Mouse (Mus musculus): ENCODE results near the gene Nubp1. TPM values are rescaled to one million over a fixed set of nuclear protein-coding genes. Genes with fewer than 3 reads are reported as not detected.

Nubp1 gene
- total RNA-seq (2015) (35.9 and 40.7 TPM in 2 replicates), total RNA-seq (2017) (41.5 and 48.7 TPM in 2 replicates)

- peak; percentile 95 for ATAC-seq (replicated peaks; ENCODE audit: poor library complexity)
These were observed at the start of gene Nubp1 for GRCm38 (mm10) chr16:10411764-10412746. Gene Nubp1 (plus strand): TSS chr16:10411948.

GRCm38 (mm10) chr16:10363061-10363460, 48.7 kb upstream of the Nubp1 start:
- no peak for ATAC-seq (replicated peaks; ENCODE audit: poor library complexity)

GRCm38 (mm10) chr16:10365796-10366195, 46.0 kb upstream of the Nubp1 start:
- no peak for ATAC-seq (replicated peaks; ENCODE audit: poor library complexity)

DNA sequence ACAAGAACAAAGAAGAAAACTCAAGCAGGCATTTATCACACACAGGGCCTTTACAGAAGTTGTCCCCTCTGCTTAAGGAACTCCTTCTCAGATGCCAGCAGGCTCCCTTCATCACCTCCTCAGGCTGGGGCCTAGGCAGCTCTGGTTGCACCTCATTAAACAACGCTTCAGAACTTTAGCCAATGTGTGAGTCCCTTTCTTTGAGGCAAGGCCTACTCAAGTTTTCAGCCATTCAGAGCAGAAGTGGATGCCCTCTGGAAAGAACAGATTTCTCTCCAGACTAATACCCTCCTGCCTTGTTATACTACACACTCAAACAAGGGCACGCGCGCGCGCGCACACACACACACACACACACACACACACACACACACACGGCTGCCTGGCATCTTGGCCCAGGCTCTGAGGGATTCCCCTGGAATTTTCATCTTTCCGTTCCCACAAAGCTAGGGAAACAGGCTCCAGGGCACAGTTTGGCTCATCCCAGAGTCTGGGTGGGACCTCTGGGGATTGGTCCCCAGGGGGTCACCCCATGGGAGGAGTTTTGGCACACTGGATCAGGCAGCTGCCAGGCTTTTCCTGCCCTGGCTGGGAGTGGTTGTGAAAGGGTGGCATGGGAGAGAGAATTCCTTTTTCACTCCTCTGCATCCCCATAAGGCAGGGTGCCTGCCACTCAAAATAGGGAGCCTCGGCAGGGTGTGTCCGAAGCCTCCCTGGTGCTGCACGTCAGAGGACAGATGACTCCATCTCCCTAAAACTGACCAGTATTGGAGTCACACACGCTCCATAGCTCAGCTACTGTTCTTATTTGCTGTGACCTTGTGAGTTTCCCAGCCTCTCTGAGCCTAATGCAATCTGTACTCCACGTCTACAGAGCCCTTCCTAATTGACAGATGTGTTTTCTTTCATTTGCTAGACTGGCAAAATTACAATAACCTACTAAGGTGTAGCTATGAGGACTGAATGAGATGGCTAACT, 45.2 kb upstream of the Nubp1 start:
- ATAC-seq (replicated peaks; ENCODE audit: poor library complexity) = no peak

DNA sequence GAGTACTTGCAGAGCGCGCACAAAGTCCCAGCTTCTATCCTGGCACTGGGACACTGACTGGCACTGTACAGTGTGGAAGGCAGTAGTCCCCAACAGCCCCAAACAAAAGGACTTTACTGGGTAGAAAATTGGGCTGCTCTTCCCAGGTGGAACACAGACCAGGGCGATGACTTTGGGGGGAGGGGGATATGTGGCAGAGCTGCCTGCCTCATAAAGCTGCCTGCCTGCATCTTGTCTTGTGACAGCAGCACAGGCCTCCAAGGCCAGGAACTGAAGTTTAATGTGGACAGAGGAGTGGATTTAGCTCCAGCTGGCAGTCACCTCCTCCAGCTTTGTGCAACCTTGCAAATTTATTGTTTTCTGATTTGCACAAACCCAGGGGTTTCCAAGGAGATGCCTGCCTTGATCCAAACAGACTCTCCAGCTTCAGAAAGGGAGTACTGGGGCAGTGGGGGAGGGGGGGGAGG, 42.2 kb upstream of the Nubp1 start:
- ATAC-seq (replicated peaks; ENCODE audit: poor library complexity) = no peak

GRCm38 (mm10) chr16:10369996-10370395, 41.8 kb upstream of the Nubp1 start:
- no peak for ATAC-seq (replicated peaks; ENCODE audit: poor library complexity)

- ATAC-seq (replicated peaks; ENCODE audit: poor library complexity) = no peak
These were observed 39.4 kb upstream of the Nubp1 start for GRCm38 (mm10) chr16:10372372-10372771.

GRCm38 (mm10) chr16:10374254-10375011, 37.3 kb upstream of the Nubp1 start:
- no peak for ATAC-seq (replicated peaks; ENCODE audit: poor library complexity)

DNA sequence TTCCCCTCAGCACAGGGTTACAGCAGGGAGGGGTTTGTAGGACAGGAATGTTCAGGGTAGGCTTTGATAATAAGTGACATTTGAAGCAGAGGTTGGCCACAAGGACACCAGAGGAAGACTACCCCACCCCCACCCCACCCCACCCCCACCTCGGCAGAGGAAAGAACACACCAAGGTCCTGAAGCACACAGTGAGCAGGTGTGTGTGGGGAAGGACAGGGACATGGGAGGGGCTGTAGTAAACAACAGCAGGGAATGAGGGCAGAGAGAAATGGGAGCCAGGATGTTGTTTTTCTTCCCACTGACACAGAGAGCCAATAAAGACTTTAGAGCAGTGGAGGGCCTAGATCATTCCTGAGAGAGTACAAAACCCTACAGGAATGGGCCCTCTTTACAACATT, 34.5 kb upstream of the Nubp1 start:
- ATAC-seq (replicated peaks; ENCODE audit: poor library complexity) = no peak

GRCm38 (mm10) chr16:10379531-10379930, 32.2 kb upstream of the Nubp1 start:
- ATAC-seq (replicated peaks; ENCODE audit: poor library complexity) = no peak

DNA sequence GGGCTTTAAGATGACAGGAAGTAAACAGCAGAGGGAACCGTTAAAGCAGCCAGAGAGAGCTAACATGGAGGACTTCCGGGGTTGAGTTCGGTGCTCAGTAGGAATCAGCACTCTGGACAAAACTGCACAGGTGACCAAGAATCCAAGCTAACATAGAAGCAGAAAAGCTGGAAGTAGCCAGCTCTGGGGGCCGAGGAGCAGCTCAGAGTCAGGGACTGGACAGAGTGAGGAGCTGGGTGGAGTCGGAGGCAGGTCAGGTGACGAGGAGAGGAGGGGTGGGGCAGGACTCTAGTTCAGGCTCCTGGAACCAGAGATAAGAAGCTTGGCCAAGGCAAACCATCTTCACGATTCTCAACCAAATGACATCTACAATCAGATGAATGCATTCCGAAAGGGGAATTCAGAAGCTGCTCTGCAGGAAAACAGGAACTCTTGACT, 27.7 kb upstream of the Nubp1 start:
- peak; percentile 93 for ATAC-seq (replicated peaks; ENCODE audit: poor library complexity)

GRCm38 (mm10) chr16:10384544-10384943, 27.2 kb upstream of the Nubp1 start:
- peak; percentile 51 for ATAC-seq (replicated peaks; ENCODE audit: poor library complexity)

DNA sequence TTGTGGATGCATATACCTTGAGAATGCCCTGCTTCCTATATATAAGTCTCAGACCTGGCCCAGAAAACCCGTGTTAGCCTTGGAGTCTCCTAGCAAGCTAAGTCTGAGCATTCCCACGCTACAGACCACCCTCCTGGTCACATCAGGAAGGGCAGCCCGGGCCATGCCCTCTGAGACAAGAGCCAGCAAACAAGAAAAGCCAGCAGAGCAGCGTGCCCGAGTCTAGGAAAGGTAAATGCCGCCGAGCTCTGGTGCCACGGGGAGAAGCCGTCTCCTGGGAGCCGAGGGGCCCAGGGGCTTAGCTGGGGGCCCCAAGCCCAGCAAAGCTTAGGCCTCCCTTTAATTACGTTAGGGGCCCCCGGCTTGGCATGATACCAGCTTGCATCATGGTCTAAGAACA, 26.5 kb upstream of the Nubp1 start:
- ATAC-seq (replicated peaks; ENCODE audit: poor library complexity) = no peak

DNA sequence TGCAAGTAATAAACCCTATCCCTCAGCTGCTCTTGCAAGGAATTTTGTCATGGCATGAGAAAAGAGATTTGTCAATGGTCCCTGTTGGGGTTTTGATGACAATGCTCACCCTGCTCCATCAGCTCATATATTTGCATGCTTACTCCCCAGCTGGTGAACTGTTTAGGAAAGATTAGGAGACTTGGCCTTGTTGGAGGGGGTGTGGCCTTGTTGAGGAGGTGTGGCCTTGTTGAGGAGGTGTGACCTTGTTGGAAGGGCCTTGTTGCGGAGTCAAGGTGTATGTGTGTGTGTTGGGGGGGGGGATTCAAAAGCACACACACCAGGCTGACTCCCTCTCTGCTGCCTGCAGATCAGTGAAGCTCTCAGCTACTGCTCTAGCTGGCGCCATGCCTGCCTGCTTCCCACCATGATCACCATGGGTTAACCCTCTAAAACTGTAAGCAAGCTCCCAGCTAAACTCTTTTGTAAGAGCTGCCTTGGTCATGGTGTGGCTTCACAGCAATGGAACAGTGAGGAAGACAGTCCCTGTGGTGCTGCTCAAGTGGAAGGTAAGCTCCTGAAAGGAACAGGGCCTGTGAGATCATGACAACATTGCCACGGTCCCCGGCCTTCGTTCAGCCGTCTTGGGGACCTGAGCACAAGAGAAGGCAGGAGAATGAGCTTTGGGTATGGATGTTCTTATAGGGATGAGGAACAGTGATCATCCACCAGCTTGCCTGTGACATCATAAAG, 22.9 kb upstream of the Nubp1 start:
- peak; percentile 23; the same call in 1 of the 2 replicates for ATAC-seq (replicated peaks; ENCODE audit: poor library complexity)

GRCm38 (mm10) chr16:10392587-10392986, 19.2 kb upstream of the Nubp1 start:
- peak; percentile 76 for ATAC-seq (replicated peaks; ENCODE audit: poor library complexity)

DNA sequence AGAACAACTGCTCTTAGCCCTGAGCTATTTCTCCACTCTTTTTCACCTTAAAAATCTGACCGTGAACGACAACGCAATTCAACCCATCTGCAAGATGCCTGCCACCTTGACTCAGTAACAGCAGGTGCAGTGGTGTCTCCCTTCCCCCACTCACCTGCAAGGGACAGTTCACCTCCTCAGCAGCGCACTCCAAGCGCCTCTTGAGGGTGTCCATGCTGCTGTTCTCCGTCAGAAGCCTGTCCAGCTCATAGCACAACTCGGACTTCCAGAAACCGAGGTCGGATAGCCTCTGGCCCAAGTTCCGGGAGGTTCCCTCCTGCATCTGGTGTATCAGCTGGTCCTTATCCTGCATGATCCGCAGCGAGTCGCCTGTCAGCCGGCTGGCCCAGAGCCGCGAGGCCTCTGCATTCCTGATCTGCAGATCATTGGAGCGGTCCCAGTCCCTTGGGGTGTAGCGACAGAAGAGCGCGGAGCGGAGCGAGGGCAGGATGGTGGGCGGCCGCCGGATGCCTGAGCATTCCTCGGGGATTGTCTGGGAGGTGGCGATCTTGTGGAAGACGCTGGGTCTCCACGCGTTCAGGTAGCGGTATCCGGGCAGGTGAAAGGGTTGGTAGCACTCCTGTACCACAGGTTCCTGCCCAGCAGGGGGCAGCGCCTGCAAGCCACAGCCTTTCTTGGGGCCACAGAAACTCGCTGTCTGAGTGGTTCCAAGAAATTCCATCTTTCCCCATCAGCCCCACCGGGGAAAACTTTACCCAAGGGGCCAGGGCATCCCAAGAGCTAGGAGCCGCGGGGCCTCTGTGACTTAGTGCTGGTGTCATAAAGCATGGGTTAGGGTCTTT, 16.8 kb upstream of the Nubp1 start, which contains the start of gene Tekt5:
TSS of gene Tekt5 (minus strand) at position 792 of the 842 bp plus-strand sequence.
- ATAC-seq (replicated peaks; ENCODE audit: poor library complexity) = 0 out of 2 replicates have a peak, but pooled peaks have one; percentile 18

- no peak for ATAC-seq (replicated peaks; ENCODE audit: poor library complexity)
These were observed 13.0 kb upstream of the Nubp1 start for GRCm38 (mm10) chr16:10398755-10399154.

DNA sequence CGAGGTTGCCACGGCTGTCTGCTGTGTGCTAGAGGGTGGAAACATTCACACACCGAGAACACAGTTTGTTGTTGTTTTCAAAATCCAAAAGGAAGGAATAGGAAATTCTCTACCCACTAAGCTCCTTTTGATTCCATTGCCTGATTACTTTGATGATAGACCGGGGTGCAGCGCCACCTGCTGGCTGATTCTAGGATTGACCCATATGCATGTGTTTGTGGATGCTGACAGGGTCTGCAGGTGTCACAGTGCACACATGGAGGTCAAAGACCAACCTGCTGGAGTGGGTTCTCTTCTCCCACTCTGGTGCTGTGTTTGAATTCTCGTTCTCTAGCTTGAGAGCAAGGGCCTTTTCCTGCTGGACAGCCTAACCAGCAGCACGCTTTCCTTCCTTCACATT, 12.6 kb upstream of the Nubp1 start:
- peak; percentile 92 for ATAC-seq (replicated peaks; ENCODE audit: poor library complexity)

DNA sequence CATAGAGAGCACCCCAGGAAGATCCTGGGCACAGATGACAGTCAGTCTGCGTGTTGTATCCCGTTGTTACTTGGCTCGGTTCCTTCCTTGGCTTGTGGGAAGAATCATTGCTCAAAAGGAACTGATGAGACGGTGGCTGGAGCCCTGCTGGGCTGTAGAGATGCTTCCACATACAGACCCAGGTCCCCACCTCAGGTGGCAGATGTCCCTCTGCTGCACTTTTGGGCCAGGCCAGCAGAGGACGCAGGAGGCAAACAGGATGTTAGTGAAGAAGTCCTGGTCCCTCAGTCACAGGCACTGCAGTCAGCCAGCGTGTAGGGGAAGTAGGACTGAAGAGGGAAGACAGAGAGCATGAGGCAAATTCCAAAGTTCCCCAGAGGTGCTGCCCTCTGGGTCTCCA, 4.2 kb downstream of the Nubp1 start:
- peak; percentile 45 for ATAC-seq (replicated peaks; ENCODE audit: poor library complexity)

Measured in megakaryocyte progenitor cell, adult 5-6 weeks (primary cell).